Mouse (Mus musculus) hindbrain, embryonic 10.5 days (tissue): ENCODE measurements at regions not wholly inside any gene's neighbourhood (a gene's known extent, or its start where the extent isn't known, plus 50 kb on each side); places are given as distances from the start of the nearest gene placed in this dataset.

Source experiments
- DNase-seq: peaks from one replicate; pipeline ENCODE4 v3.0.0-alpha.2; 2017; ENCODE audit warnings: low spot score
- H3K27ac ChIP-seq: fragments of 300-500 bp; sonication (generic); 2 replicates; pipeline ENCODE4 v1.5.1; 2016; ENCODE audit warnings: mild to moderate bottlenecking, moderate library complexity
- H3K27me3 ChIP-seq: fragments of 300-500 bp; sonication (generic); 2 replicates; pipeline ENCODE4 v1.6.1; 2016; ENCODE audit warnings: mild to moderate bottlenecking; ENCODE audit not compliant: poor library complexity, insufficient read depth, severe bottlenecking
- H3K36me3 ChIP-seq: fragments of 300-500 bp; sonication (generic); 2 replicates; pipeline ENCODE4 v1.6.1; 2016; ENCODE audit warnings: mild to moderate bottlenecking, moderate library complexity
- H3K4me1 ChIP-seq: fragments of 300-500 bp; sonication (generic); replicated peaks from 2 replicates; pipeline ENCODE4 v1.6.1; 2016; ENCODE audit warnings: mild to moderate bottlenecking
- H3K4me3 ChIP-seq: fragments of 300-500 bp; sonication (generic); 2 replicates; pipeline ENCODE4 v1.5.1; 2016; ENCODE audit warnings: mild to moderate bottlenecking, moderate library complexity
- H3K9me3 ChIP-seq: fragments of 300-500 bp; sonication (generic); 2 replicates; pipeline ENCODE4 v1.6.1; 2016; ENCODE audit warnings: mild to moderate bottlenecking, moderate library complexity
- WGBS: fragments of 180-500 bp; shearing (Covaris S2); methylation state at CpG from one replicate; pipeline ENCODE4 v1.1.7; 2016; 5-methylcytosine and 5-hydroxymethylcytosine counted together

GRCm38 (mm10) chr15:59230536-59230935 is 341.4 kb downstream of the Gm49356 start:
- H3K9me3 ChIP-seq: peaks cover 5% of the 10 kb centered on the region; the same call in 1 of the 2 replicates
- no peaks in the 10 kb centered on the region for H3K36me3 ChIP-seq
- no peak overlapping the region for H3K27ac ChIP-seq
- DNase-seq: no peak
- no peaks in the 10 kb centered on the region for H3K27me3 ChIP-seq
- no peak overlapping the region for H3K4me3 ChIP-seq
- no peaks in the 10 kb centered on the region for H3K4me1 ChIP-seq

- Histone ChIP-seq H3K4me3 (no peak overlapping the region), H3K27ac (no peak overlapping the region), H3K9me3 (peaks cover 5% of the 10 kb centered on the region; the same call in 1 of the 2 replicates), H3K4me1 (no peaks in the 10 kb centered on the region), H3K27me3 (no peaks in the 10 kb centered on the region), H3K36me3 (no peaks in the 10 kb centered on the region)
- 85% methylated on average over 1 of the region's 1 CpGs for WGBS
- DNase-seq: no peak
Observed at GRCm38 (mm10) chr15:59231703-59232102, 342.6 kb downstream of the Gm49356 start.

DNA sequence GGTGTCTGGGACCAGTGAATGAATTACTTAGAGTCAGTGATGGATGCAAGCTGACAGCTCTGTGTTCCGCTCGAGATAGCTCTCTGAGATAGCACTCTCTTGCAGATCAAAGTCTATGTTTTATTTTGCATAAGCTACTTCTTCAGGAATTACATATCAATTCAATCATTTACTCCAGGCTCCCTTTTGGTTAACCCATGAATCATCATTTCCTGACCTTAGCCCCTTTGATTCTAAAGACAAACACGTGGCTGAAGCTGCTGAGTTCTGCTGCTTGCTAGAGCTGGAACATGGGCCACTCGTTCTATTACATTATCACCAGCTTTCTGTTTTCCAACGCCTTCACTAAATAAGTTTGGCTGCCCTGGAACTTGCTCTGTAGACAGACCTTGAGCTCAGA is 343.2 kb downstream of the Gm49356 start:
- Histone ChIP-seq H3K27me3 (no peaks in the 10 kb centered on the region), H3K9me3 (peaks cover 5% of the 10 kb centered on the region; the same call in 1 of the 2 replicates), H3K36me3 (no peaks in the 10 kb centered on the region), H3K4me1 (no peaks in the 10 kb centered on the region), H3K4me3 (no peak overlapping the region), H3K27ac (no peak overlapping the region)
- no peak for DNase-seq
- WGBS: 84% methylated on average over 5 of the region's 5 CpGs

- Histone ChIP-seq H3K27ac (no peak overlapping the region), H3K27me3 (no peaks in the 10 kb centered on the region), H3K9me3 (peaks cover 5% of the 10 kb centered on the region; the same call in 1 of the 2 replicates), H3K4me3 (no peak overlapping the region), H3K4me1 (no peaks in the 10 kb centered on the region), H3K36me3 (no peaks in the 10 kb centered on the region)
- 80% methylated on average over 6 of the region's 6 CpGs for WGBS
- DNase-seq: no peak
Observed at GRCm38 (mm10) chr15:59237446-59238161, 348.5 kb downstream of the Gm49356 start.

- Histone ChIP-seq H3K27ac (no peak overlapping the region), H3K9me3 (no peaks in the 10 kb centered on the region), H3K4me1 (no peaks in the 10 kb centered on the region; the same call in 1 of the 2 replicates), H3K27me3 (no peaks in the 10 kb centered on the region), H3K4me3 (no peak overlapping the region), H3K36me3 (no peaks in the 10 kb centered on the region)
- DNase-seq: no peak
- 89% methylated on average over 7 of the region's 7 CpGs for WGBS
Observed at GRCm38 (mm10) chr15:59241752-59242151, 352.7 kb downstream of the Gm49356 start.

DNA sequence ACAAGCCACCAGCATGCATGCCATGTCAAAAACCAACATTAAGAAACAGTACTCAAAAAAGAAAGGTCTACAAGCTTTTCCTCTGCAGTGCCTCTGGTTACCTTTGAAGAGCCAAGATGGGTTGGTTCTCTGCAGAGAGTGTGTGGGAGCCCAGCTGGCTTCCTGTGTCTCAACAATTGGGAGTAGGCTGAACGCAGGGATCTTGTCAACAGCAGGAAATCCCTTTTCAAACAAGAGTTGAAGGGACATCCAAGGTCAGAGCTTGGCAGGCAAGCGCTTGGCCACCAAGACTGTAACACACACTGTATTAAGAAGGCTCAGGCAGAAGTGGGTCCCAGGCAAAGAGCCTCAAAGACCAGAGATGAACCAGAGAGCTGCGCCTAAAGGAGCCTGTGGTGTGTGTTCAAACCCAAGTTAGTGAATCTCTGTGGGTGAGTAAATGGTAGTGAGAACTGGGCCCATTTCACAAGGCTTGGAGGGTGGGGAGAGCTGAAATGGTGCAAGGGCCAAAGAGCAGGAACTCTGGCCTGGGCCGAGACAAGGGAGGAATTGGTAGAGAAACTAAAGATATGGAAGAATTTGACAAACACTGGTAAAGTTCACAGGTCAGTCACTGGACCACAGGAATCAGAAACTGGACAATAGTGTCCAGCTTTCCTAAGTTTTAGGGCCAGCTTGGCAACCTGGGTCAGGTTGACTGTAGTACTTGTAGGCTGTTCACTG is 357.0 kb downstream of the Gm49356 start:
- 66% methylated on average over 4 of the region's 4 CpGs for WGBS
- H3K36me3 ChIP-seq: no peaks in the 10 kb centered on the region

GRCm38 (mm10) chr15:59248477-59249260 is 359.6 kb downstream of the Gm49356 start:
- DNase-seq: no peak
- H3K36me3 ChIP-seq: no peaks in the 10 kb centered on the region
- H3K4me3 ChIP-seq: no peak overlapping the region
- no peaks in the 10 kb centered on the region for H3K9me3 ChIP-seq
- no peaks in the 10 kb centered on the region for H3K27me3 ChIP-seq
- WGBS: 66% methylated on average over 12 of the region's 12 CpGs
- H3K4me1 ChIP-seq: peaks cover 5% of the 10 kb centered on the region; the same call in 1 of the 2 replicates
- H3K27ac ChIP-seq: no peak overlapping the region

More for the DNA sequence above, 357.0 kb downstream of the Gm49356 start:
- peaks cover 5% of the 10 kb centered on the region; the same call in 1 of the 2 replicates for H3K4me1 ChIP-seq
- H3K27ac ChIP-seq: no peak overlapping the region
- H3K27me3 ChIP-seq: no peaks in the 10 kb centered on the region
- H3K9me3 ChIP-seq: no peaks in the 10 kb centered on the region
- no peak for DNase-seq
- no peak overlapping the region for H3K4me3 ChIP-seq

DNA sequence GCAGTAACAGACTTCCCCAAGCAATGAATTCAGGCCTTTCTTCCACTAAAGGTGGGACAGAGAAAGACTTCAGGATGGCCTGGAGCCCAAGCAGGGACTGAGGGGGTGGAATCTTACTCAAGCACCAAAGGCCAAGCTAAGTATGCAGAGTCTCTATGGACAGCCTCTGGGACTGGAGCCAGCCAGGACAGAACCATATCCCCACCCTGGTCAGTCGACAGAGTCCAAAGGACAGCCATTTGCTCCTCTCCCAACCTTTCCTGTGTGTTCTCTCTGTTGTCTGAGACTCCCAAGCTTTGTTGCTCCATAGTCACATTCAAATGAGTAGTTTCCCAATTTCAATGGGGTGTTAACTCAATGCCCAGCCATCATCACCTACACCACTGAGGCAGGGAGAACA is 372.3 kb downstream of the Gm49356 start:
- H3K4me3 ChIP-seq: no peak overlapping the region
- H3K27me3 ChIP-seq: no peaks in the 10 kb centered on the region
- no peaks in the 10 kb centered on the region for H3K9me3 ChIP-seq
- H3K4me1 ChIP-seq: no peaks in the 10 kb centered on the region
- DNase-seq: no peak
- H3K27ac ChIP-seq: no peak overlapping the region
- WGBS: 86% methylated on average over 1 of the region's 1 CpGs
- no peaks in the 10 kb centered on the region for H3K36me3 ChIP-seq

DNA sequence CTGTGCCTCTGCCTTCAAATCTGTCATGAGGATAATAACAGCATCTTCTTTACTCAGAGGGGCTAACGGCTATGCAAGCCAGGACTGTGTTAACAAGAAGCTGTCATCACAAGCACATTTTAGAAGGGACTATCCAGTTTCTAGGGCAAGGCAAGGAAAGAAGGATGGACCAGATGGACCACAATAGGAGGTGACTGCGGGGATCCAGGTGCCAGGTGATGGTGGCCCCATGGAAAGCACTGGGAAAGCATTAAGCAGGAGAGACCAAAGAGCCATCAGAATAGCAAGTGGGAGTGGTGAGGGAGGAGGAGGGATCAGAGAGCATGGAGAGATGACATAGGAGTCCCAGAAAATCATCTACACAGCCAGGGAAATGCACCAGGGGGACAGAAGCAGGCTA is 373.3 kb downstream of the Gm49356 start:
- no peaks in the 10 kb centered on the region for H3K36me3 ChIP-seq
- no peaks in the 10 kb centered on the region for H3K27me3 ChIP-seq
- WGBS: 85% methylated on average over 2 of the region's 2 CpGs
- no peaks in the 10 kb centered on the region for H3K4me1 ChIP-seq
- DNase-seq: no peak
- no peak overlapping the region for H3K4me3 ChIP-seq
- H3K9me3 ChIP-seq: no peaks in the 10 kb centered on the region
- no peak overlapping the region for H3K27ac ChIP-seq

DNA sequence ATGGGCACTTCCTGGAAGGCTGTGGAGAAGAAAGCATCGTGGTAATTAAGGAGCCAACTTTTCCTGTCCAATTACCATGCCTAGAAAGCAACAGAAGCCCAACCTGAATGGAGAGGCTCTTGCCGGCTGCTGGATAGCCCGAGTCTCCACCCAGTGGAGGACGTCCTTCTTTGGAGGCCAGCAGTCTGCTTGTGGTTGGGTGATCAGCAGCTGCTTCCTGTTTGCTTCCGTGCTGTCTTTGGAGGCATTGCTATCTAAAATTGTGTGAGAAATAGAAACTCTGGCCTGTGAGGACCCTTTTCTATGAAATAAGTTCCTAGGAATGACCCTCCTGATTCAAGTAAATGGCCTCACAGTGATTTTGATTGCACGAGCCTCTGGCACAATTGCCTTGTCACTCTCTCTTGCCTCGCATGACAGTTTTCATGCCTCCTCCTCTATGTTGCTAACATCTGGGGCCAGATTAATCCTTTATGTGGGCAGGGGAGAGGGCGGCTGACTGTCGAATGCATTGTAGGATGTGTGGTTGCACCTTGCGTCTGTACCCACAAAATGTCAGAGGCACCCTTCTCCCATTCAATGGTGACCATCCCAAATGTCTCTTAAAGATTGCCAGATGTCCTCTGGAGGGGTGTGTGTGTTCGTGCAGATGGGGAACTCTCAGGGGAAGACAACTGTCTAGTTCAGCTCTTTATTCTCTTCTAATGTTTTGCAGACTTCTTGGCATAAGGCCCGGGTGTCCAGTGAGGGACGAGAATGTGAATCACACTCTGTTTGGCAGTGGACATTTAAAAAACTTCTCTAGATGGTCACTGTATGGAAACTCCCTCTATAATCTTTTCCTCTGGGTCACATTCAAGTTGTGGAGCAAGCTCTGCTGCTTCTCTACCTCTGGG is 374.6 kb downstream of the Gm49356 start:
- no peaks in the 10 kb centered on the region for H3K27me3 ChIP-seq
- no peak overlapping the region for H3K27ac ChIP-seq
- H3K9me3 ChIP-seq: no peaks in the 10 kb centered on the region
- 74% methylated on average over 13 of the region's 13 CpGs for WGBS
- H3K4me1 ChIP-seq: no peaks in the 10 kb centered on the region
- no peak for DNase-seq
- no peak overlapping the region for H3K4me3 ChIP-seq
- H3K36me3 ChIP-seq: no peaks in the 10 kb centered on the region
